Mouse (Mus musculus) left cerebral cortex, postnatal 10 days (tissue): ENCODE measurements at regions not wholly inside any gene's neighbourhood (a gene's known extent, or its start where the extent isn't known, plus 50 kb on each side); places are given as distances from the start of the nearest gene placed in this dataset.

Source experiments
- DNase-seq, 2 experiments: peaks; one replicate each; pipeline ENCODE4 v3.0.0; 2021 to 2022; ENCODE audit warnings: low spot score in 2 of 2, mixed read lengths in 1 of 2; ENCODE audit errors: extremely low spot score in 1 of 2
- intact Hi-C: fragments of 180-260 bp; cut with DNase I; formaldehyde crosslinking; loops from one replicate; pipeline ENCODE4 v1.15.1; 2025

DNA sequence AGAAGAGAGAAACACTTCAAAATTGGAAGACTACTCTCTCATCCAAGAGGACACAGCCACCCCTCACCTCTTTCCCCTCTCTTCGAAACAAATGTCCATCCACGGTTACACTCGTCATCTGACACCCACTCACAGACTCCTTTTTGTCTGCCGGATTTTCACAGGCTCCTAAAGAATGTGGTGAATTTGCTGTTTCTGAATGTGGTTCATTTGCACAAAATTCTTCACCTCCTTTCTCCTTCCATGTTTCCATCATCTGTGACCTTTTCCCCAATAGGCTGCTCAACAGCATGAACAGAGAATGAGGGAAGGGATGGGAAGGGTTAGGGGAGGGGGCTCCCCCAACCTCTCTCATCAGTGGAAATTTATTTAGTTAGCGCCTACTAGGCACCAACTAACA is 122.4 kb downstream of the Nuak1 start:
- intact Hi-C loops = no loop called here
- DNase-seq = no peak
